Mouse (Mus musculus) ES-Bruce4 (cell line): ENCODE data around the gene Pcare.

Experiments used
- CTCF ChIP-seq: IDR thresholded peaks from one replicate; pipeline ENCODE4 v1.8.1; 2011; ENCODE audit warnings: low read depth, low read length
- EP300 ChIP-seq: IDR thresholded peaks from 2 replicates; pipeline ENCODE4 v1.6.1; 2011; ENCODE audit warnings: low read depth, low read length; ENCODE audit not compliant: insufficient read depth
- POLR2A ChIP-seq: IDR thresholded peaks from one replicate; pipeline ENCODE4 v1.8.1; 2011; ENCODE audit warnings: low read length; ENCODE audit not compliant: insufficient read depth

- TF ChIP-seq EP300 (no peak), CTCF (no peak), POLR2A (no peak)
Observed at GRCm38 (mm10) chr17:71749616-71750168, 3.0 kb downstream of the Pcare start.
